Mouse (Mus musculus) testis, adult 2 months (tissue): ENCODE measurements around the gene 9530068E07Rik.

ENCODE experiments used
- CTCF ChIP-seq: fragments of 200-500 bp; IDR thresholded peaks from 2 replicates; pipeline ENCODE4 v1.5.1; 2012; ENCODE audit warnings: low read depth, mild to moderate bottlenecking, inconsistent platforms, low read length, moderate library complexity; ENCODE audit not compliant: control insufficient read depth, insufficient read depth, insufficient replicate concordance
- POLR2A ChIP-seq: fragments of 200-500 bp; IDR thresholded peaks from 2 replicates; pipeline ENCODE4 v1.6.1; 2012; ENCODE audit warnings: low read depth, mild to moderate bottlenecking, inconsistent platforms, low read length, moderate library complexity; ENCODE audit not compliant: control insufficient read depth

GRCm38 (mm10) chr11:52354644-52355043 lies 41.6 kb upstream of the 9530068E07Rik start:
- TF ChIP-seq POLR2A (no peak), CTCF (no peak)
